Mouse (Mus musculus) cerebellum, adult 11 months (tissue): Measurements from ENCODE around the gene Fam102b.

Source experiments
- DNase-seq: peaks from one replicate; pipeline ENCODE4 v3.0.0; 2022

Gene Fam102b

GRCm38 (mm10) chr3:109010489-109011260, 16.7 kb downstream of the Fam102b start:
- no peak for DNase-seq

- DNase-seq: no peak
Observed at GRCm38 (mm10) chr3:109008180-109008579, 19.2 kb downstream of the Fam102b start.

- DNase-seq: no peak
Observed at GRCm38 (mm10) chr3:109005777-109006176, 21.6 kb downstream of the Fam102b start.

- no peak for DNase-seq
Observed at GRCm38 (mm10) chr3:108999173-108999572, 28.2 kb downstream of the Fam102b start.

- no peak for DNase-seq
Observed at GRCm38 (mm10) chr3:108997762-108998161, 29.6 kb downstream of the Fam102b start.

GRCm38 (mm10) chr3:108997284-108997683, 30.1 kb downstream of the Fam102b start:
- DNase-seq: no peak

- DNase-seq: no peak
Observed at GRCm38 (mm10) chr3:108995379-108995778, 32.0 kb downstream of the Fam102b start.

- no peak for DNase-seq
Observed at GRCm38 (mm10) chr3:108994477-108994876, 32.9 kb downstream of the Fam102b start.

- no peak for DNase-seq
Observed at GRCm38 (mm10) chr3:108989971-108990548, 37.3 kb downstream of the Fam102b start.

- DNase-seq: no peak
Observed at GRCm38 (mm10) chr3:108987009-108987659, 40.3 kb downstream of the Fam102b start.

GRCm38 (mm10) chr3:108986534-108986933, 40.9 kb downstream of the Fam102b start:
- DNase-seq: no peak

GRCm38 (mm10) chr3:108983989-108984388, 43.4 kb downstream of the Fam102b start:
- DNase-seq: no peak

- DNase-seq: no peak
Observed at GRCm38 (mm10) chr3:108981946-108982345, 45.5 kb downstream of the Fam102b start.

GRCm38 (mm10) chr3:108977340-108978030, 49.9 kb downstream of the Fam102b start:
- DNase-seq: no peak

- DNase-seq: peak; percentile 10
Observed at GRCm38 (mm10) chr3:108974920-108975485, 52.4 kb downstream of the Fam102b start.

GRCm38 (mm10) chr3:108973980-108974660, 53.3 kb downstream of the Fam102b start:
- DNase-seq: no peak

- no peak for DNase-seq
Observed at GRCm38 (mm10) chr3:108966051-108966450, 61.4 kb downstream of the Fam102b start.

- DNase-seq: no peak
Observed at GRCm38 (mm10) chr3:108964361-108965044, 62.9 kb downstream of the Fam102b start.

GRCm38 (mm10) chr3:108963776-108964175, 63.6 kb downstream of the Fam102b start:
- no peak for DNase-seq

- DNase-seq: no peak
Observed at GRCm38 (mm10) chr3:108963278-108963677, 64.1 kb downstream of the Fam102b start.

GRCm38 (mm10) chr3:108961655-108962054, 65.8 kb downstream of the Fam102b start:
- DNase-seq: no peak

GRCm38 (mm10) chr3:108961226-108961625, 66.2 kb downstream of the Fam102b start:
- DNase-seq: peak; percentile 11
